Mouse (Mus musculus): ENCODE results near the gene Hmgcll1. TPM values are rescaled to one million over a fixed set of nuclear protein-coding genes. Genes with fewer than 3 reads are reported as not detected.

The Hmgcll1 gene
- total RNA-seq (2021): under 1 TPM; 0.12 to 0.17 TPM
- long read RNA-seq, experiment 1, partial matches to known transcripts: 0 of 1 reads
- long read RNA-seq, experiment 1, other reads (novel, unspliced or antisense): 0 of 1 reads
- long read RNA-seq, experiment 2: 0 reads

DNA sequence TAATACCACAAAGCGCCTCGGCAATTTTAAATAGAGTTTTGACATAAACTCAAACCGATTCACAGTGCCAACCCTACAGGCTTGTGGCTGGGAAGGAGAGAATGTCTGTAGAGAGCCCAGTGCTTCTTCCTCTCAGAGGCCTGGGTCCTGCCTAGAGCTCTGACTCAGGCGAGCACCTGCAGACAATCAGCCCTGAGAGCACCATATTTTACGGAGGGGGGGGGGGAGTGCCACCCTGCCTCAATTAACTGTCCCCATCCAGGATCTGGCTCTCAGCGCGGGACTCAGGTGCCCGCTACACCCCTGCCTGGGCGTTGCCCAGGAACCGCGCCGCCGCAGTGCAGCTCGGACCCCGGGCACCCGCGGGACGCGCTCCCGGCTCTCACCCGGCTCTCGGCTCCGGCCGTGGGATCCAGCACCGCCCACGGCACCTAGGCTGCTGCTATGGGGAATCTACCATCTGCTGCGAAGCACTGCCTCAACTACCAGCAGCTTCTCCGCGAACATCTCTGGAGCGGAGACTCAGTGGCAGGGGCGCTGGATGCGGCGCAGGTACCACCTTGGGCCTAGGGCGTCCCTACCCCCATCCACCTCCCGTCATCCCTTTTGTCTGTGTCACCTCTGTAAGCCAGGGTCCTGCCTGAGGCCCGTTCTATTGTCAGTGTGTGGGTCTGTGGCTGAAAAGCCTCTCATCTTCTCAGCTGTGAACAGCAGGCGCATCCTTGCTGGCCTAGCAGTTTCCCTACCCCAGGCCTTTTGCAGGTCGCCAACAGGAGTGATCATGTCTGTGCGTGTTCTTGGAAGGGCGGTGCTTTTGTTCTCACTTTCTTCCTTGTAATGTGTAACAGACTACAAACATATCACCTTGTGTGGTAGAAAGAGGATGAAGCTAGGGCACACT, at the start of gene Hmgcll1:
Gene Hmgcll1 (plus strand): TSS at position 225 of the 901 bp plus-strand sequence.
- intact Hi-C loops (cut with DNase I): no loop called here
- no peak for DNase-seq

DNA sequence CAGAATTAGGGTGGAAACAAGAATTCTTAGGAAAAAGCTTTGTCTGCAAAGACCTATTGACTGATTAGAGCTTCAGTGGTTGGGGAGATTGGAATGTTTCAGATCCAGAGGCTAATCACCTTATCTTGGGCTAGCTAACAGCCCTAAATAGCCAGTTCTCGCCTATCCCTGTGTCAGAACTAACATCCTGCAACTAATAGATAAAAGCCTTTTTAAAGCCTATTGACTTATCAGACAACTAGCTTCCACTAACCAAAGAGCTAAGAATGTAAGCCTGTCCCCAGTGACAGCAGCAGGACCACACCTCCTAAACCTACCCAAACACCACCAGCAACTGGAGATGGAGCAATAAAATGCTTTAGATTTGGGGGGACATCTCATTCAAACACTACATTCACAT, 34.6 kb upstream of the Hmgcll1 start:
- no peak for DNase-seq
- intact Hi-C loops (cut with DNase I): no loop called here

DNA sequence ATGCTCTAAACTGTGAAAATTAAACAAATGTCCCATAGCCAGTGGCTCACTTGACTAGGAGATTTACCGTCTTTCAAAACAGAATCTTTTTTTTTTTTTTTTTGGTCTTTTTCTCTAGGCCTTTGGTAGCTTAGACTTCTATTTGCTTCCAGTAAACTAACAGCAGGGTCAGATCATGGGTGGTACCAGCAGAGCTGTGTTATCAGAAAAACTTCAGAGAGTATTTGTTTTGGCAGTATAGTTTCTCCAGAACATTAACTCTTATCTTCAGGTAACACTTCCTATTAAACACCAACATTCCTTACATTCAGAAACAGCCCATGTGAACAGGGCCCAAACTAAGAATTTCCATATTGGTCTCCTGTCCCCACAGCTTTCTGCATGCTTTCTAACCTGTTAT, 33.5 kb upstream of the Hmgcll1 start:
- DNase-seq: no peak
- intact Hi-C loops (cut with DNase I): no loop called here

DNA sequence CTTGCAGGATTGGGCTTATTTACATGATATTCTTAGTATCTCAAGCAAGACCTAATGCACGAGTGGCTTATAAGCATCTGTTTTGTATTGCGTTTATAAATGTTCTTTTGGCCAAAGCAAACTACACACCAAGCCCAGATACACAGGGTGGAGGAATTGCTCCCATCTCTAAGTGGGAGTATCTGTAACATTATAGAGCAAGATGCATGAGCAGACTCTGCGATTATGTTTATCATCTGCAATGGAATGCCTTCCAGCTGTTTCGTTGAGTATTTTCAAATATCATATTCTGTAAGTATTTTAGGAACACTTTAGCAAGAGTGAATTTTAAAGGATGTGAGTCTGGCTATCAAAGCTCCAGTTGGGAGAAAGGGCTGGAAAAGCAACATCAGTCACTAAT, 25.2 kb upstream of the Hmgcll1 start:
- no peak for DNase-seq
- intact Hi-C loops (cut with DNase I): no loop called here

DNA sequence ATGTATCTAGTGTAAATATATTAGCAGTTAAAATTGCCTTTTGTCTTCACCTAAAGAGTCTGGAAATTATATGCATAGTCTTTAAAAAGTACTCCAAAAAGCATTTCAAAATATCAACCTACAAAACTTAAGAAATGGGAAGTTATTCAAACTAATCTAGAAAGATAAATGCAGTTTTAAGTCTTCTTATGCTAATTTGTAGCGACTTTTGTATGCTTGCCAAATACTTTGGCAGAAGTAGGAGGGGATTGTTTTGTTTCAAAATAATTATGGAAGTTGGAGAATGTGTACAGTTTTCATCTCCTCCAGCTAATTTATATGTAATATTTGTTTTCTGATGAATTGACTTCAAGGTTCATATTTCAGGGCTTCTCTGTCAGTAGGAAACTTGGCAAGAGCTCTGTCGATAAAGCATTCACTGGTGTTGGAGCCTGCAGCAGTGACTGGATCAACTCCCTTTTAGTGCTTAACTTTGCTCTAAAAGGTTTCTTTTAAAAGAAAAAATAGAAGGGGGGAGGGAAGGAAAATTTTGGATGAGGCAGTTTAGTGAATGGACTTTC, 15.8 kb upstream of the Hmgcll1 start:
- no peak for DNase-seq
- intact Hi-C loops (cut with DNase I): no loop called here

DNA sequence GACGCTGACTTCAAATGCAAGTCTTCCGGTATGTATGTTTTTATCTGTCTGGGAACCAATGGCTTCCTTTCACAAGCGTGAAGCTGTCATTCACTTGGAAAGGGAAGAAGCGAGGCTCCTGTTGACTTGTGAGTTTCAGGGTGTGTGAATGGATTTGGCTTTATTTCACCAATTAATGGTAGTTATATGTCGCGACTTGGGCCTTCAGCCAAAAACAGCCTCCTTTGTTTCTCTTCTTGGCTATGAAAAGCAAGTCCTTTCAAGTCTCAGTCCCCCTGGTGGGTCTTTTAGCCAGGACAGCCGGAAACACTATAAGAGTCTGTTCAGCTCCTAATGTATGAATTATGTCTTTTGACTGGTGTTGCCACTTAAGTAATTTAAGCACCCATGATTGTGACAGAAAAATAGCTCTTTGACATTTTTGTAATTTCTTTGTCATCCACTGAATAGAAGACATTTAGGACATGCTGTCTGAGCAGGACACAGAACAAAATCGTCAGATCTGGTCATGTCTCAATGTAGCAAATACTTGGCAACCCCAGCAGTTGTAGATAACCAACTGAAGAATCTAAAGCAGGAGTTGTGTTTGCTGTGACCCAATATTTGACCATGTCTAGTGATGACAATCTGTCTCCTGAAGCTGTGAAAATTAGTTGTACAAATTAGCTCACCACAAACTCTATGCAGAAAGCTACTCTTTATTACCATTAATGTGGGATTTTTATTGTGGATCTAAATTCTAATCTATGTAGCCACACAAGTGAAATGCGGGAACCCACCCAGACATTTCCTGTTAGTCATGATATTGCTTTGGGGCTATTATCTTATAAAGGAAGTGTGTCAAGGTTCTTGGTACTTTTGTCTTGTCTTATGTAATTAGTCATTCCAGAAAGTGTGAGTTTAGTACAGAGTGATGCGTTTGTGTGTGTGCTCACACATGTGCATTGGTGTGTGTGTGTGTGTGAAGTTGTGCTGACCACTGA, 13.5 kb upstream of the Hmgcll1 start:
- intact Hi-C loops (cut with DNase I): loop anchor here (10.0 kb wide), 1 partner anchor 86 kb away; no protein-coding TSS in a partner anchor
- DNase-seq: no peak

DNA sequence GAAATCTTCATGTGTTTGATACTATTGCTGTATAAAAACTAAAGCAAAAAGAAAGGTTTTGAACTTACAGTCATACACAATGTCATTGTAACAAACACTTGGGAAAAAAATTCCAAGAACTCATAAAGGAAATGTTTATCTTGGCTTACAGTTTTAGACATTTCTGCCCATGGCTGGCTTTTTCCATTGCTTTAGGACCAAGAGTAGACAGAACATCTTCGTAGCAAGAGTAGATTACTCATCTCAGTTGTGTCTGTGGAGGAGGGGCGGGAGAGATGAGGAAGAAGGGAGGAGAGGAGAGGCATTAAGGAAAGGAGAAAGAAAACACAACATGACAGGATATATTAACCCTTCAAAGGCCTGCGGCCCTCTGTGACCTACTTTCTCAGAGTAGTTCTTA, 11.6 kb upstream of the Hmgcll1 start:
- intact Hi-C loops (cut with DNase I): loop anchor here (10.0 kb wide), 1 partner anchor 88 kb away; no protein-coding TSS in a partner anchor
- no peak for DNase-seq

DNA sequence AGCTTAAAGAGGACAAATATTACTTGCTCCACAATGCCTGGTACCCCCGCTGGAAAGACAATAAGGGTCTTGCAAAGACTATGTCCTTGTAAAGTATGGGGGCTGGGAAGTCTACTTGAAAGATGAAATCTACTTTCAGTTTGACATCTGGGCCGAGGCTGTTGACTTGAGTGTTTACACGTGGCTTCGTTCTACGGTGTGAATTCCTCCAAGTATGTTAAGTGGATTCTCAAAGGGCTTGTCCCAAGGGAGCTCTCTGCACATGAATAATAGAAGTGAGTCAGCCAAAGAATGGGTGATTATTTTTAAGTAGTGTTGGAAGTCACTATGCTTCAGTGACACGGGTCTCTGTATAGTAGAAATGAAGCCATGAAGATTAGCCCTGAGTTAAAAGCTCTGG, 11.0 kb upstream of the Hmgcll1 start:
- intact Hi-C loops (cut with DNase I): loop anchor here (10.0 kb wide), 1 partner anchor 89 kb away; no protein-coding TSS in a partner anchor
- DNase-seq: peak in 1 of 2 experiments; percentile 32

DNA sequence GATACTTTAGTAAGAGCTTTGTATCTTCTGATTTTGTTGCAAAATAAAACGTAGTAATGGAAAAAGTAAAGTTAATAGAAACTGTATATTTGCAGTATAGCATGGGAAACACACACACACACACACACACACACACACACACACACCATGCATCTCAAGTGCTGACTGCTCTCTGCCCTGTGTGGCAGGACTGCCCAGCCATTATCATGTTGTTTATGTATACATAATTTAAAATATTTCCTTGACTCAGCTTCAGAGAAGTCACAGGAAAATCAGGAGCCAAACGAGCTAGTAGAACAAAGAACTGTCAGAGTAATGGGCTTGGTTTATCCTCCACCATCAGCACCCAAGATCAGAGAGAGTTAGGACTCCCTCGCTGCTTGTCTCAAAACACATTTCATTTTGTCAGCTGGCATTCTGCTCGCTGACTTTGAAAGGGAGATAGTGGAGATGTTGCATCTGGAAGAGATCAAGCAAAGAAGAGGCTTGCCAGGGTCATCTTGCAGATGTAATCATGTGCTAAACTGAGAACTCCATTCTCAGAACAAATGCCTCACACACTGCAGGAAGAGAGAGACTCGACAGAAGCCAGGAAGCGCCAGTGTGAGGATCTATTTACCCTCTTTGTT, 7.2 kb upstream of the Hmgcll1 start:
- no peak for DNase-seq

DNA sequence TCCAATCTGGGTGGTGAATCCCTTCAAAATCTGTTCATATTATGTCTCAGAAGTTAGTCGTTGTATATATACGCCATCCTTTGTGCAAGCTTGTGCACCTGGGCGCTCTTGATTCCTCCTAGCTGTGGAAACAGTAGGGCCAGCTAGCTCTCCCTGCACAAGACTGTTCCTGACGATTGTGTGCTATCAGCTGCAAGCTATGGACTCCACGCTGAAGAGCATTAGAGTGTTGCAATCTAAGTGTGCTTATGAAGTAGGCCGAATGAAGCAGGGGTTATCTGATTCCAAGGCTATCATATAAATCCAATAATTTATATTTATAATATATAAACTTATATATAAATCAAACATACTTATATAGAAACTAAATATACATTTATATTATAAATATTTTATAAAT, 866 bp upstream of the Hmgcll1 start:
- intact Hi-C loops (cut with DNase I): no loop called here
- no peak for DNase-seq

More for the DNA sequence above, 7.2 kb upstream of the Hmgcll1 start:
- intact Hi-C loops (cut with DNase I): loop anchor here (10.0 kb wide), 1 partner anchor 93 kb away; no protein-coding TSS in a partner anchor

DNA sequence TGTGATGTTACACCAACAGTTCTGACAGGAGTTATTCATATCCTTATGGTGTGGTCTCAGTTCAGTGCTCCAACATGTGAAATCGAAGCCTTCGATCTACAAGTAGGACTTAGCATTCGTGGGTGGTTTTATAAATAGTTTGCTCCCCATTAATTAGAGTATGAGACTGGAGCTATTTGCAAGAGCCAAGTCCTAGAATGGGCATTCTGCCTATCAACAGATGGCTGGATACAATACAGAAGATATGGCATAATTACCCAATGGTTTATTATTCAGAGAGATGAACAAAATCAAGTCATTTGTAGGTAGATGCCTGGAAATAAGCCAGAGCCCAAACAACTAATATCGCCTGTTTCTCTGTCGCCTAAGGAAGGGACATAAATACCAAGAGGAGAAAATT, 1.3 kb downstream of the Hmgcll1 start:
- no peak for DNase-seq
- intact Hi-C loops (cut with DNase I): no loop called here

DNA sequence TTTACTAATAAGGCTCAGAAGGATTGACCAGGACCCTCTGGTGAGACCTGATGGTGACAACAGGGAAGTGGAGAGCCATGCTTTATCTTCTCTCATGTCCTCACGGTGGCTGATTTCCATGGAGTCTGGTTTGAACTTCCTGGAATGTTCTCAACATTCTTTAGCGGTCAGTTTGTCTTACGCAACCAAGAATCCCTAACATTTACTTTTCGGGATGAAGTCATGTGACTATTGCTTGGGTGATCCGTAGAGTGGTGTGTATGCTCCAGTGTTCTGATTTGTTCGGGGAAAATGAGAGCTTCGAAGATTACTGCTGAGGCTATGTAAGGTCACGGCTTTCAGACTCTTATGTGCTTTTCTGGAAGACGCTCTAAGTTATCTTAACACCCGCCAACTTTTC, 1.9 kb downstream of the Hmgcll1 start:
- intact Hi-C loops (cut with DNase I): no loop called here
- no peak for DNase-seq

DNA sequence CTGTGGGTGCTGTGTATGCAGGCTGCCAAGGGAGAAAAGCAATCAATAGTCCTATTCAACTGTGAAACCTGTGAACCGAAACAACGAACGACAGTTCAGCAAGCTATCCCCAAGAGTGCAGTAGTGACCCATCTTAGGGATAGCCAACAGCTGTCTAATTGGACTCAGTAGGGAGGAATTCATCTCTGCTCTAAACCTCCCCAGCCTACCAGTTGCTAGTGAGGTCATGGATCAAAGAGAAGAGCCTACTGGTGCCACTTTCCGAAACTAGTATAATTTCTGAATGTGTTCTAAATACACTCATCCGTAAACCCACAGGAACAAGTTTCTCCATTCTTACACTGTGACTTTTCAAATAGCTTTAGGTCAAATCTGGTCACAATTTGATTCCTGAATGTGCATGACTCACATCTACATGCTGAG, 8.9 kb downstream of the Hmgcll1 start:
- DNase-seq: no peak
- intact Hi-C loops (cut with DNase I): no loop called here

DNA sequence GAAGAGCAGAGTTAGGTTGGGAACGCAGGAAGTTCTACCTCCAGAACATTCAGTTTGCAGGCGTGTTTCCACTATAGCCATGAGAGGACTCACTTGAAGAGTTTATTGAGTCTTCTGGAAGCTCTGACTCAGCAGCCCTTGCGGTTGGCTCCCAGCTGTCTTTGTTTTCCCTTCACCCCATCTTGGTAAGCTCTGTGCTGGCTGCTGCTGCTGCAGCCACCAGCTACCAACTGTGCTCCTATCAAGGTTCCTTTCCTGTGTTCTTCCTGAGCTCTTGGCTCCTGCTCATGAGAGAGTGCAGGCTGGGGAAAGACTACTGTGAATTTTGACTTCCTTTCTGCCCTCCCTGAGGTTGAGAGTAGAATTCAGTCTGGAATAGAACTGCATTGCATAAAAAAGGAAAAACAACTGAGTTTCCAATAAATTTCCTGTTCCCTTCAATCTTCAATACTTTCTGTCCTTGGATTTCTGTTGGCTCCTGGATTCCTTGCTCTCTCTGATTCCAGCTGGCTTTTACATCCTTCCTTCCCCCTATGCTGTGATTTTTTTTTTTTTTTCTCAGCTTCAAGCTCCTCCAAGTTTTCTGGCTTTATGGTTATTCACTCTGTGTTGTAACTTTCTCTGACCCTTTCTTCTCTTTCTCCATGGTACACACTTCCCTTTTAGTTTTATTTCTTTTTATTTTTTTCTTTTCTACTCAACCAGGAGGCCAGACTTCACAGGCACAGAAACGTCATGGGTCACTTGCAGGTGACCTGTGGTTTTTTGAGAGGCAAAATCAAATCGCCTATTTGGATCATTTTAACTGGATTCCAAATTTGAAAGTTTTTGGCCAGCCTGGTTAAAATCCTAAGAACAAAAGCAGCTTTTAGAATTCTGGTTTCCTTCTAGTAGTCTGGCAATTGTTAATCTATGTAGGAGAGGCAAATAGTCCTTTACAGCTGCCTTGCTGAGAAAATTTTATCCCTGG, 9.9 kb downstream of the Hmgcll1 start:
- intact Hi-C loops (cut with DNase I): no loop called here
- DNase-seq: peak; percentile 14 to 32

DNA sequence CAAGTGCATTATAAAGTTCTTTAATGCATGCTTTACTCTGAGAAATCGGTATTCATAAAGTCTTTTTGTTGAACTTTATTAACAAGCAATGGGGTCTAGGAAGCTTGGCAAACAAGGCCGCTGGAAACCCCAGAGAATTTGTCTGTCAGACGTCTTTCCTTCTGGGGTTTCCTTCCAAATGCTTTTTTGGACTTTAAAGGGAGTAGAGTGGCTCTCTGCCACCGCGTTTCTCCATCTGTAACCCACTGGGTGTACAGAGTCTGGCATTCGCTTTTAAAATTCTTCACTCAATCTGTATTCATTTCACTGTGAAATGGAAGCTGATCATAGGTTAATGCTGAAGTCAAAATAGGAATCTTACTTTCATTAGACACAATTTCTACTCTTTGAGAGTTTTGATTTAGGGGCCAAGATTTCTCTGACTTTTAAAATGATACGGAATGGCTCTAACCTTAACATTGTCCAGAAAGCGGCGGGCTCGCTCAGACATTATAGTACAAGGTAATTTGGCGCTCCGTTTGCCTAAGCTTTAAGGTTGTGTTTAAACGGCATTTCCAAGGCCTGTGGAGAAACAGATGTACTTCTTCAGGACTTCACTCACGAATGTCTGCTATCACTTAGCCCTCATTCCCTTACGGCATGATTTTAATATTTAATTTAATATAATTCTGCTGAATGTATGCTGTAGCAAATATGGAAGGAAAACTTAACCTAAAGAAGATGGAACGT, 15.0 kb downstream of the Hmgcll1 start:
- intact Hi-C loops (cut with DNase I): no loop called here
- DNase-seq: no peak

DNA sequence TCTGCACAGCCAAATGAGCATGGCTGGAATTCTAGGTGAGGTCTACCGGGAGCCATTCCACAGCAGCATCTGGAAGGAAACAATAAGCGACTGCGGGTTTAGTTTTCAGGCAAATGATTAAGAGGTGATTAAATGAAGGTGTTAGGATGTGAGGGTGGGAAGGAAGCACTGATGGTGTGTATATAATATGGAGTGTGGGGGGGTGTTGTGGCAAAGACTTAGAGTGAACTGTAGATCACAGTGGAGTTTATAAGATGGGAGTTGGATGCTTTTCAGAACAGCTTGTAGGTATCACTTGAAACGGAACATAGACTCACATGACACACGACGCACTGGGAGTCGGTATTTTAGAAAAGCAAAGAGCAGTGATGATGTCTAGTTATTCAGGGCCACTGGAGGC, 20.4 kb downstream of the Hmgcll1 start:
- intact Hi-C loops (cut with DNase I): no loop called here

DNA sequence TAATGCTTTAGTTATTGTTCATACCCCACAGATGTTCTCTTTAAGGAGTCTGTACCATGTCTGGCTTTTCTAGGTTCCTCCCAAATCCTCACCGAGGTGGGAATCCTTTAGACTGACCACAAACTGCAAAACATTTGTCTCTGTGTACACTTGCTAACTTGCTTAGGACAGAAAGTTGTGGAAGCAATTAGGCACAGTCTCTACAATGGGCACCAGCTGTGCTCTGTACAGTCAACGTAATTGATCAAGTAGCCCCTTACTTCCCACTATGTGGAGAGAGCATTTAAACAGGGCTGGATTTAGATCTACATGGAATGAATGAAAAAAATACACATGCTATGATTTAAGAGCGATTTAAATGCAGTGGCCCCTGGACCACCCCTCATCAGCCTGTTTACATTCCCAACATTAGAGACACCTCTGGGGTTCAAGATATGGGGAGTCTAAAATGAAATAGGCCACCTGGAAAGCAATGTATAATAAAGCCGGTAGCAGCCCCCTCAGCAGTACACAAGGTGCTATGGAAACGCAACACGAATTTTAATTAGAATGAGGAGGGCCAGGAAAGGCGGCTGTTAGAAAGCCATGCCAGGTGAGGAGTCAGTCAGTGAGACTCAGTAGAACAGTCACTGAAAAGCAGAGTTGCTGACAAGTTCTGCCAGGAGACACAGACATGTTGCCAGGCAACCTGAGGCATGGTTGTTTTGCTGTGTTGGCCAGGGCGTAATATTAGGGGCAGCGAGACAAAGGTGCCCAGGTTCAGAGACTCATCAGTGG, 23.9 kb downstream of the Hmgcll1 start:
- no peak for DNase-seq
- intact Hi-C loops (cut with DNase I): no loop called here

More for the DNA sequence above, 20.4 kb downstream of the Hmgcll1 start:
- no peak for DNase-seq
